Mouse (Mus musculus): ENCODE data around the gene Gtf2h5.

DNA sequence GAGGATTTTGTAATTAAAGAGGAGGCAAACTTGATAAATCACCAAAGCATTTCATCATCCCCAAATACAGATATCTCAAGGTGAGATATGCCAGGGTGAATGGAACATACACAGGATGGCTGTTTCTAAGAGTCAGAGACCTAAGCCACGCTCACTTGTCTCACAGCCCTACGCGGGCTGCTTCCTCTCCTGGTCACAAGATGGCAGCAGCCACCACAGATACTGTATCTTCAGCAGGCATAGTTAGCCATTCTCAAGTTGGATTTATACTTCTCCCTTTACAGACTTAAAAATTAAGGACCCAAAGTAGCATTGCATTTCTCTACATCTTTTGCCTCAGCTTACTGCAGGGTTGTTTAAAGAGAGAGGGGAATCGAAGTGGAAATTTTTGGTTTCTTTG lies 18.3 kb downstream of the Gtf2h5 start:
- TF ChIP-seq CTCF (IDR thresholded peaks at IDR 0.05; ENCODE audit: extremely low read depth, insufficient read depth, low read length) (peak; percentile 90), POLR2A (IDR thresholded peaks at IDR 0.05; ENCODE audit: extremely low read depth, insufficient read depth, low read length) (no peak)

Data from cortical plate, adult 2 months (tissue).